Mouse (Mus musculus) forebrain, embryonic 10.5 days (tissue): ENCODE measurements around the gene Hivep3. TPM values are rescaled to one million over a fixed set of nuclear protein-coding genes. Genes with fewer than 3 reads are reported as not detected.

Experiments used
- DNase-seq: peaks from one replicate; pipeline ENCODE4 v3.0.0-alpha.2; 2017; ENCODE audit warnings: low spot score; ENCODE audit errors: extremely low spot score
- H3K27ac ChIP-seq: fragments of 300-500 bp; sonication (generic); 2 replicates; pipeline ENCODE4 v1.5.1; 2016; ENCODE audit warnings: mild to moderate bottlenecking
- H3K27me3 ChIP-seq: fragments of 300-500 bp; sonication (generic); 2 replicates; pipeline ENCODE4 v1.6.1; 2016; ENCODE audit warnings: mild to moderate bottlenecking; ENCODE audit not compliant: poor library complexity, severe bottlenecking
- H3K36me3 ChIP-seq: fragments of 300-500 bp; sonication (generic); replicated peaks from 2 replicates; pipeline ENCODE4 v1.6.1; 2016; ENCODE audit warnings: mild to moderate bottlenecking, moderate library complexity
- H3K4me1 ChIP-seq: fragments of 300-500 bp; sonication (generic); 2 replicates; pipeline ENCODE4 v1.6.1; 2016
- H3K4me3 ChIP-seq: fragments of 300-500 bp; sonication (generic); 2 replicates; pipeline ENCODE4 v1.5.1; 2016; ENCODE audit warnings: mild to moderate bottlenecking, moderate library complexity
- H3K9me3 ChIP-seq: fragments of 300-500 bp; sonication (generic); 2 replicates; pipeline ENCODE4 v1.6.1; 2016; ENCODE audit warnings: mild to moderate bottlenecking, moderate library complexity
- WGBS: fragments of 180-500 bp; shearing (Covaris S2); methylation state at CpG from one replicate; pipeline ENCODE4 v1.1.7; 2016; 5-methylcytosine and 5-hydroxymethylcytosine counted together
- polyA plus RNA-seq: library from polyadenylated mRNA; unstranded; fragments of >200 nt; fragmentation: Nextera tagmentation; extraction: Ambion mirVana; gene quantifications from 2 replicates; pipeline ENCODE4 v1.2.1, GENCODE M21; 2016

Gene Hivep3
- polyA plus RNA-seq, 1 experiment from 2014 or later: 1.4 TPM

DNA sequence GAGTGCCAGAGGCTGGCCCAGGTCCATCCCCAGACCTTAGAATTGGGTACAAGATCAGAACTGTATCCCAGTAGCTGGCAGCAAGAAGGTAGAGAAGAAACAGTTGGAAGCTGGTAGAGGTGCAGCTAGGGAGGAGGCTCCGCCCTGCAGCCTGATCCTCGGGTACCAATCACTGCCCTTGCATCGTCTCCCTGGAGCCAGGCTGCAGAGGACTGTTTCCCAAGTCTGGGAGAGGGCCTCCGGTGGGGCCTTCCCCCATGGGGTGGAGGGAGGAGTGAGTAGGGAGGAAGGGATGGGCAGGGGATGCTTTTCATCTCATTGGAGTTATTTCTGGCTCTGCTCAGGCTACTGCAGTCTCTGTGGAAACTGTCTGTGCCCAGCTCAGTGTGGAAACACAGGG lies 313.5 kb downstream of the Hivep3 start:
- WGBS: 33% methylated on average over 4 of the region's 4 CpGs
- H3K27ac ChIP-seq: no peak overlapping the region
- H3K9me3 ChIP-seq: no peaks in the 10 kb centered on the region
- no peak for DNase-seq
- peaks cover 4% of the 10 kb centered on the region; the same call in 1 of the 2 replicates for H3K27me3 ChIP-seq
- peaks cover 7% of the 10 kb centered on the region; the same call in 1 of the 2 replicates for H3K4me1 ChIP-seq
- H3K36me3 ChIP-seq: no peaks in the 10 kb centered on the region
- no peak overlapping the region for H3K4me3 ChIP-seq

- Histone ChIP-seq H3K4me1 (peaks cover 7% of the 10 kb centered on the region; the same call in 1 of the 2 replicates), H3K9me3 (no peaks in the 10 kb centered on the region), H3K36me3 (no peaks in the 10 kb centered on the region), H3K27me3 (peaks cover 4% of the 10 kb centered on the region; the same call in 1 of the 2 replicates), H3K27ac (no peak overlapping the region), H3K4me3 (no peak overlapping the region)
- 78% methylated on average over 4 of the region's 4 CpGs for WGBS
- DNase-seq: no peak
Observed at GRCm38 (mm10) chr4:120048274-120048673, 314.7 kb downstream of the Hivep3 start.

- Histone ChIP-seq H3K27ac (no peak overlapping the region), H3K9me3 (no peaks in the 10 kb centered on the region), H3K4me1 (peaks cover 10% of the 10 kb centered on the region; the same call in 1 of the 2 replicates), H3K36me3 (no peaks in the 10 kb centered on the region), H3K4me3 (no peak overlapping the region), H3K27me3 (peaks cover 4% of the 10 kb centered on the region; the same call in 1 of the 2 replicates)
- 87% methylated on average over 3 of the region's 3 CpGs for WGBS
- no peak for DNase-seq
Observed at GRCm38 (mm10) chr4:120049857-120050256, 316.3 kb downstream of the Hivep3 start.

DNA sequence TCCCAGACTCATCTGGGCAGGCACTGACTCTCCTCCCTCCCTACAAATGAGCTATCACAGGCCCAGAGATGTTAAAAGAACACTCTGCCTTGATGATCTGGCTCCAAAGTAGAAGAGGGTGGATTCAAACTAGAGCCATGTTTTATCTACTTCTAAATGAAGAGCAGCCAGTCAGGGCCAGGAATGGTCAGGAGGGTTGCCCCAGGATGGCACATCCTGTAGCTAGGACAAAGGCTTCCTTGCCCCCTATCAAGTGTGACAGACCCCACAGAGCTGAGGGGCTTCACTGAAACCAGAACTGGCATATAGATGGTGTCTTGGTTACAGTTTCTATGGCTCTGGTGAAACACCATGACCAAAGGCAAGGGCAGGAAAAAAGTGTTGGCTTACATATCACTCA lies 318.9 kb downstream of the Hivep3 start:
- H3K9me3 ChIP-seq: no peaks in the 10 kb centered on the region
- no peaks in the 10 kb centered on the region for H3K27me3 ChIP-seq
- H3K36me3 ChIP-seq: no peaks in the 10 kb centered on the region
- H3K27ac ChIP-seq: no peak overlapping the region
- H3K4me1 ChIP-seq: peaks cover 3% of the 10 kb centered on the region; the same call in 1 of the 2 replicates
- DNase-seq: no peak
- no peak overlapping the region for H3K4me3 ChIP-seq

- Histone ChIP-seq H3K9me3 (no peaks in the 10 kb centered on the region), H3K27me3 (no peaks in the 10 kb centered on the region), H3K4me3 (no peak overlapping the region), H3K36me3 (no peaks in the 10 kb centered on the region), H3K27ac (no peak overlapping the region), H3K4me1 (peaks cover 3% of the 10 kb centered on the region; the same call in 1 of the 2 replicates)
- 91% methylated on average over 11 of the region's 11 CpGs for WGBS
- no peak for DNase-seq
Observed at GRCm38 (mm10) chr4:120053026-120054005, 319.7 kb downstream of the Hivep3 start.

- 78% methylated on average over 9 of the region's 9 CpGs for WGBS
- H3K4me1 ChIP-seq: peaks cover 3% of the 10 kb centered on the region; the same call in 1 of the 2 replicates
- no peaks in the 10 kb centered on the region for H3K36me3 ChIP-seq
- H3K4me3 ChIP-seq: no peak overlapping the region
- H3K9me3 ChIP-seq: no peaks in the 10 kb centered on the region
- H3K27me3 ChIP-seq: no peaks in the 10 kb centered on the region
- DNase-seq: no peak
- no peak overlapping the region for H3K27ac ChIP-seq
Observed at GRCm38 (mm10) chr4:120054145-120054544, 320.6 kb downstream of the Hivep3 start.

- Histone ChIP-seq H3K4me3 (no peak overlapping the region), H3K36me3 (no peaks in the 10 kb centered on the region), H3K9me3 (no peaks in the 10 kb centered on the region), H3K27ac (no peak overlapping the region), H3K27me3 (no peaks in the 10 kb centered on the region), H3K4me1 (peaks cover 12% of the 10 kb centered on the region)
- 91% methylated on average over 9 of the region's 9 CpGs for WGBS
- no peak for DNase-seq
Observed at GRCm38 (mm10) chr4:120056451-120056850, 322.9 kb downstream of the Hivep3 start.

DNA sequence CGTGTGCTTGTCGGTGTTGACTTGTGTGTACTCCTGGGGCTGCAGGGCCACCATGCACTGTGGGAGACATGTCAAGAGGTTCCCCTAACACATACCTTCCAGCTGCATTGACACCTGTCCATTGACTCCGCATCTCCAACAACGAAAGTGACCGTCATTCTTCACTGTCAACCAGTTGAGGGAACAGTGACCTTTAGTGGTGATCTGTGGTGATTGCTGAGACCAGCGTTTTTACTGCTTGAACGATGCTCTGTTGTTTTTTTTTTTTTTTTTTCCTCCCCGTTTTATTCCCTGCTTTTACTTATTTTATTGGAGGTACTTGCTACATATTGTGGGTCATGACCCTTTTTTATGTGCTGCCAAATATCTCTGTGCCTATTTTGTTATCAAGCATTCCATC lies 323.9 kb downstream of the Hivep3 start:
- no peak overlapping the region for H3K27ac ChIP-seq
- no peak overlapping the region for H3K4me3 ChIP-seq
- no peak for DNase-seq
- WGBS: 85% methylated on average over 8 of the region's 8 CpGs
- H3K27me3 ChIP-seq: no peaks in the 10 kb centered on the region
- H3K9me3 ChIP-seq: no peaks in the 10 kb centered on the region
- H3K4me1 ChIP-seq: peaks cover 12% of the 10 kb centered on the region
- H3K36me3 ChIP-seq: no peaks in the 10 kb centered on the region

- Histone ChIP-seq H3K9me3 (no peaks in the 10 kb centered on the region), H3K4me1 (peaks cover 12% of the 10 kb centered on the region), H3K4me3 (no peak overlapping the region), H3K36me3 (no peaks in the 10 kb centered on the region), H3K27ac (no peak overlapping the region), H3K27me3 (no peaks in the 10 kb centered on the region)
- WGBS: 92% methylated on average over 3 of the region's 3 CpGs
- no peak for DNase-seq
Observed at GRCm38 (mm10) chr4:120058157-120058556, 324.6 kb downstream of the Hivep3 start.

DNA sequence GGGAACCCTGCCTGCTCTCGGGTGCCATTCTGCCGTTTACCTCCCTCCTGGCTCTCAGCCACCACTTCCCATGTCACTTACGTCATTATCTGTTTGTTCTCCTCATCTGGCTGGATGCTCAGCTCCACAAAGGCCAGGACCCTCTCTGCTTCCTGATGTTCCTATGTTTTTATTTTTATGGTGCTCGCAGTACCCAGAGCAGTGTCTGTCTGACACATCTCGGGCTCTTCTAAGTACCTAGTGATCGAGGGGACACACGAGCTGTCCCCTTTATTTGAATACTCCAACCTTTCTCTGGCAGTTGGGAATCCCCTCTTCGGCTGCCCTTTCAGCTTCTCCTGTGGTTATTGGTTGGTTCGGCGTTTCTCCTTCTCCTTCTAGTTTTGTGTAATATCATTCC lies 325.2 kb downstream of the Hivep3 start:
- H3K27ac ChIP-seq: no peak overlapping the region
- no peaks in the 10 kb centered on the region for H3K9me3 ChIP-seq
- 82% methylated on average over 10 of the region's 10 CpGs for WGBS
- peaks cover 12% of the 10 kb centered on the region for H3K4me1 ChIP-seq
- H3K27me3 ChIP-seq: no peaks in the 10 kb centered on the region
- no peak overlapping the region for H3K4me3 ChIP-seq
- no peaks in the 10 kb centered on the region for H3K36me3 ChIP-seq
- DNase-seq: no peak

DNA sequence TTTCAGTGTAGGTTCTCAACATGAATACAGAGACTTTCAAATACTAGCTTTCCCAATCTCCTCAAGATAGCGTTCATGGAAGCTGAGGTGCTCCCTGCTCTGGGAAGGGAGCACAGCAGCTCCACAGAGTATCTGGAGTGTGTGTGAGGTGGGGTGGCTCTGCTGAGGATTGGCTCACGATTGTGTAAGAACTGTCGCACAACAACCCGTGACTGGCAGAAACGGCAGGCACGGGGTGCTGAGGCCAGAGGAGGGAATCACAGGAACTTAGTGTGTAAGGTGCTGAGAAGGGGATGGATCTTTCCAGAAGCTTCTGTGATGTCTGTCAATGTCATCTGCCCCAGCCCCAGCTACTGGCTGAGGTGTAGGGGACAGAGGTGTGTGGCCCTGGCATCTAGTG lies 328.1 kb downstream of the Hivep3 start:
- no peak overlapping the region for H3K27ac ChIP-seq
- no peak overlapping the region for H3K4me3 ChIP-seq
- no peaks in the 10 kb centered on the region for H3K9me3 ChIP-seq
- WGBS: 91% methylated on average over 6 of the region's 6 CpGs
- DNase-seq: no peak
- H3K27me3 ChIP-seq: no peaks in the 10 kb centered on the region
- H3K4me1 ChIP-seq: peaks cover 9% of the 10 kb centered on the region
- no peaks in the 10 kb centered on the region for H3K36me3 ChIP-seq

GRCm38 (mm10) chr4:120062198-120062597 lies 328.6 kb downstream of the Hivep3 start:
- Histone ChIP-seq H3K4me1 (peaks cover 9% of the 10 kb centered on the region), H3K36me3 (no peaks in the 10 kb centered on the region), H3K4me3 (no peak overlapping the region), H3K27me3 (no peaks in the 10 kb centered on the region), H3K9me3 (no peaks in the 10 kb centered on the region), H3K27ac (no peak overlapping the region)
- DNase-seq: no peak
- WGBS: 80% methylated on average over 6 of the region's 6 CpGs

GRCm38 (mm10) chr4:120062754-120063153 lies 329.2 kb downstream of the Hivep3 start:
- no peak for DNase-seq
- no peak overlapping the region for H3K27ac ChIP-seq
- WGBS: 95% methylated on average over 11 of the region's 11 CpGs
- H3K4me1 ChIP-seq: peaks cover 9% of the 10 kb centered on the region
- H3K36me3 ChIP-seq: no peaks in the 10 kb centered on the region
- H3K4me3 ChIP-seq: no peak overlapping the region
- no peaks in the 10 kb centered on the region for H3K27me3 ChIP-seq
- no peaks in the 10 kb centered on the region for H3K9me3 ChIP-seq
